8 mouse cellular contexts compared by ENCODE assay signal in the genomic region with DNA sequence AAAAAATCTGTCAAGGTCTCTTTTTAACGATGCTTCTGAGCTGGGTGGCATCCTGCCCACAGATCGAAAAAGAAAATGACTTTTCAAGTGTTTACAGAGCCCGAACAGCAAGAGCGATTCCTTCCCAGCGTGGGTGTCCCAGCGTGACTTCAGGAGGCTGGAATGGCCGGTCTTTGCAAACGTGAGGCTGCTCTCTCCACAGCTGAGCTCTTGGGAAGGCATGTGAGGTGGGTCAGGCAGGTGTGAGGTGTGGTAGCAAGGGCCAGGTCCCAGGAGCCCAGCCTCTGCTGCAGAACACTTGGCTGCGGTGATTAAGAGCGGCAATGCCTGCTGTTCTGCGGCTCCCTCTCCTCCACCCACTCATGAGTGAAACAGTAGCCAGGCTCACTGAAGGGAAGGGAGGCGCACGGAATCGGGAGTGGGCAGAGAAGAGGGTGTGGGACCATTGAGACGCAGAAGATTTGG.
DNase-seq lines count a peak whose midpoint lies in the region; ATAC-seq lines count a peak whose summit lies in the region.

No protein-coding gene starts in this region.

- H3K36me3 ChIP-seq in hindbrain, embryonic 16.5 days (ENCODE audit: control insufficient read depth, insufficient read depth, low read length) = no peaks in the 10 kb centered on the region

- WGBS in hindbrain, embryonic 16.5 days = 40% methylated on average over 15 of the region's 15 CpGs

- no peaks in the 10 kb centered on the region for H3K27me3 ChIP-seq in hindbrain, embryonic 16.5 days (replicated peaks; ENCODE audit: control insufficient read depth, insufficient read depth, low read length)

- no peak for ATAC-seq in hindbrain, embryonic 16.5 days

- peaks cover 3% of the 10 kb centered on the region for H3K4me1 ChIP-seq in hindbrain, embryonic 16.5 days (ENCODE audit: control insufficient read depth, insufficient read depth, low read depth, low read length)

- H3K4me2 ChIP-seq in hindbrain, embryonic 16.5 days (ENCODE audit: low read length) = peak overlapping the region; percentile 49

- H3K4me3 ChIP-seq in hindbrain, embryonic 16.5 days (ENCODE audit: low read length) = 0 out of 2 replicates have a peak overlapping the region, but pooled peaks have one; percentile 8

- H3K9ac ChIP-seq in hindbrain, embryonic 16.5 days (ENCODE audit: low read depth, low read length) = peak overlapping the region; percentile 31

- H3K27ac ChIP-seq in hindbrain, embryonic 16.5 days (ENCODE audit: low read depth, low read length) = 0 out of 2 replicates have a peak overlapping the region, but pooled peaks have one; percentile 64

- no peaks in the 10 kb centered on the region for H3K9me3 ChIP-seq in hindbrain, embryonic 16.5 days (ENCODE audit: control insufficient read depth, low read length)

- peak; percentile 33 for DNase-seq in left cerebral cortex, adult 11 months (ENCODE audit: low spot score)
- no peak for DNase-seq in left cerebral cortex, postnatal 4 days
- DNase-seq in left cerebral cortex, adult 18-20 months (ENCODE audit: low spot score in 2 of 2) = peak; percentile 69 to 79
- DNase-seq in right cerebral cortex, postnatal 25 days = peak; percentile 80
- DNase-seq in MN1 (ENCODE audit: low spot score) = no peak
- no peak for DNase-seq in retina, postnatal 1 day
- DNase-seq in gastrocnemius, adult 18-20 months (ENCODE audit: low spot score) = no peak

- intact Hi-C loops in left cerebral cortex, postnatal 4 days (cut with DNase I) = no loop called here

Comparison
In these comparisons a context has a peak if more than half of its experiments do, and no peak if none do; other contexts are left out.
1. DNase-seq: peak in left cerebral cortex, adult 11 months (single experiment), left cerebral cortex, adult 18-20 months (2 of 2) and right cerebral cortex, postnatal 25 days (single experiment); none in left cerebral cortex, postnatal 4 days (single experiment), MN1 (single experiment), retina, postnatal 1 day (single experiment) and gastrocnemius, adult 18-20 months (single experiment).